Mouse (Mus musculus) liver, embryonic 14.5 days (tissue): ENCODE data around the gene Npr1.

Experiments
- CTCF ChIP-seq: IDR thresholded peaks from 2 replicates; pipeline ENCODE4 v1.5.1; 2016; ENCODE audit warnings: antibody characterized with exemption, low read depth, control low read depth
- EP300 ChIP-seq: IDR thresholded peaks from 2 replicates; pipeline ENCODE4 v1.6.1; 2016; ENCODE audit warnings: antibody characterized with exemption, low read depth

GRCm38 (mm10) chr3:90461935-90462334 is 3.7 kb downstream of the Npr1 start:
- TF ChIP-seq EP300: no peak
- TF ChIP-seq CTCF: no peak
